Mouse (Mus musculus) embryo, embryonic 11.5 days (tissue): Measurements from ENCODE around the gene Anp32b.

Source experiments
- DNase-seq: peaks from one replicate; pipeline ENCODE4 v3.0.0-alpha.2; 2012; ENCODE audit warnings: low read depth, low spot score

Anp32b gene

DNA sequence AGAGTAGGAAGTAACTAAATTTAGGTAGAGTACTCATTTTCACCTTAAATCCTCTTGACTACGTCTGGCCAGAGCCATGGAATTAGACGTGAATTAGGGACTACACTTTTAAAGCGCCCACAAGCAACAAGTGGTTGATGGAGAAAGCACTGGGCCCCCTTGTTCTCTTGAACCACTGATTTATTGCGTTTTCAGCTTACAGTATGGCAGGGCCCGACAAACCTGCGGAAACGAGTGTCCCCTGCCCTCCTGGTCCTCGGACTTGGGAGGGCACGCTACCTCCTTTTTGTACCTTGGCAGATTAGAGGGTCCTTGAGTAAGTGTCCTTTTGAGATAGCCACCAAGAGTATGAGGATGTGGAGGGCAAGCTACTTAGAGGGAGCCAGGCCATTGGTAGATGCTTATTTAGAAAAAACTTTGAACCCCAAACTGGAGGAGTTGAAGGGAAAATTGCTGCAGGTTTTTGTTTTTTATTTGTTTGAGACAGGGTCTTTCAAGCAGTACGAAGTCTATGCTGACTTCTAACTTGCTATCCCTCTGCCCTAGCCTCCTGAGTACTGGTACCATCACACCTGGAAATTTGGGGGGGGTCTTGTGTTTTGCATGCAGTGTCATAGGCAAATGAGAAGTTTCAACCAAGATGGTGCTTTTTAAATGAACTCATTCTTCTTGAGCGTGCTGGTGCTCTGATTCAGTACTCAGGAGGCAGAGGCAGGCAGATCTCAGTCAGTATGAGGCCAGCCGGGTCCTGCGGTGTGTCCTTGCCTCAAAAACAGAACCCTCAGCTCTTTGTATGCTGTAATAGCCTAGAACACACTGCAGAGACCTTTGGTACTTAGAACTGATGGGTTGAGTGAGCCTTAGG is 2.4 kb downstream of the Anp32b start:
- DNase-seq, result no peak

DNA sequence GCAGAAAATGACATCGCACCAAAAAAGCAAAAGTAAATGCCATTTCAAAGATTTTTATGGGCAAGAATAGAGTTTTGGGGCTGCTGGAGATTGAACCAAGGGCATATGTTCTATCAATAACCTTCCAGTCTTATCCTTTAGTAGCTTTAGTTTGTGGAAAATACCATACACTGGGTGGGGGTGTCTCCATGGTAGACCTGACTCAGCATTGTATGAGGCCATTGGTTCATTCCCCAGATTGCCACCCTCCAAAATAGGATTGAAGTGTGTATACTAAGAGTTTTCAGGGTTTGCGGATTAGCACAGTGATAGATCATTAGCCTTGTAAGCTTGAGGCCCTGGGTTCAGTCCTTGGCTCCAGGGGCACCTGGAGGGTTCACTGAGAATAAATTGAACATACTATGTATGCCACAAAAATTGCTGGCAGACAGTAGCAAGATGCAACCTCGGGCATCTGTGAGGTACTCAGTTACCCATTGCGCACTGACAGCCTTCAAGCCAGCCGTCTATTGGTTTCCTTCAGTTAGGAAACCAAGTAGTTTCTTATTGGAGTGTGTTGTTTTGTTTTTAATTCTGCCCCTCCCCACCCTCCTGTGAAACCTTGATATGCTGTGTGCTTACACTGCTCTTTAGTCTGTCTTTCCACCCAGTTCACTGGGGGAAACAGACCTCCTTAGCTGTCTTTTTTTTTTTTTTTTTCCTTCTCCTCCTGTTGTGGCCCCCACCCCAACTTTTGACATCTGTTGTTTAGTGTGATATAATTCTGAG is 3.6 kb downstream of the Anp32b start:
- DNase-seq, result no peak

- DNase-seq, result no peak
Observed at GRCm38 (mm10) chr4:46456762-46457161, 6.1 kb downstream of the Anp32b start.

DNA sequence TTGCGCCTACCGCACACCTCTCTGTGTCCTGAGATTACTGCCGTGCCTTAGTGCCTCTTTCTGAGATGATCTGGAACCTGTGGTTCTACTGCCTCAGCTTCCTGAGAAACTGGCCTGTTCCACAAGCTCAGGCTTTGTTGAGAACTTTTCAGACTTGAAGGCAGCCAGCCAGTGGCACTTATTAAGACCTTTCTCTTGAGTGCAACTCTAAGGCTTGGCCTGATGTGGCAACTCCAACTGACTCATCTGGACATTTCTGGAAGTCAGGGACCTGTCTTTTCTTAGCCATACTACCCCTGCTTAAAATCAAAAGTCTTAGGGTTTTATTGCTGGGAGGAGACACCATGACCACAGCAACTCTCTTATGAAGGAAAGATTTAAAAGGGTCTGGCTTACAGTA is 6.5 kb downstream of the Anp32b start:
- no peak for DNase-seq

- DNase-seq, result no peak
Observed at GRCm38 (mm10) chr4:46458411-46458810, 7.7 kb downstream of the Anp32b start.

GRCm38 (mm10) chr4:46463130-46463830 is 12.6 kb downstream of the Anp32b start:
- DNase-seq, result peak; percentile 24

GRCm38 (mm10) chr4:46465740-46466139 is 15.0 kb downstream of the Anp32b start:
- DNase-seq, result no peak

GRCm38 (mm10) chr4:46475101-46475500 is 24.4 kb downstream of the Anp32b start:
- DNase-seq, result no peak

GRCm38 (mm10) chr4:46479081-46479480 is 28.4 kb downstream of the Anp32b start:
- DNase-seq, result no peak

- no peak for DNase-seq
Observed at GRCm38 (mm10) chr4:46485696-46486417, 35.2 kb downstream of the Anp32b start.

DNA sequence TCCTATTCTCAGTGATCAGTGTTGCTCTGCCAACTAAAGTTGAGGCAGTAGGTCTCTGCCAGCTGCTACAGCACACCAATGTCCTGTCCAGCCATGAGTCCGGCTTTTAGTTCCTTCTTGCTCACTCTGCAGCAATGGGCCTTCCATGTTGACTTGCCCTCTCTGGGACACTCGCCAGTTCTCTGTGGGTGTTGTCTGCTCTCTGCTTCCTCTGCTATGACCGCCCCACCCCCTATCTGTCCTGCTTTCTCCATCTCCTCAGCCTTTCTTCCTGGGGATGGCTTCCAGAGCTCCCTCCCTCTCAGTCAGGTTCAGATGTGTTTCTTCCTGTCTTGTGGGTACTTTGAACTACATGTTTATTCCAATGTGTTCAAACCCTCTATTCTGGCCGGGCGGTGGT is 36.6 kb downstream of the Anp32b start:
- no peak for DNase-seq

DNA sequence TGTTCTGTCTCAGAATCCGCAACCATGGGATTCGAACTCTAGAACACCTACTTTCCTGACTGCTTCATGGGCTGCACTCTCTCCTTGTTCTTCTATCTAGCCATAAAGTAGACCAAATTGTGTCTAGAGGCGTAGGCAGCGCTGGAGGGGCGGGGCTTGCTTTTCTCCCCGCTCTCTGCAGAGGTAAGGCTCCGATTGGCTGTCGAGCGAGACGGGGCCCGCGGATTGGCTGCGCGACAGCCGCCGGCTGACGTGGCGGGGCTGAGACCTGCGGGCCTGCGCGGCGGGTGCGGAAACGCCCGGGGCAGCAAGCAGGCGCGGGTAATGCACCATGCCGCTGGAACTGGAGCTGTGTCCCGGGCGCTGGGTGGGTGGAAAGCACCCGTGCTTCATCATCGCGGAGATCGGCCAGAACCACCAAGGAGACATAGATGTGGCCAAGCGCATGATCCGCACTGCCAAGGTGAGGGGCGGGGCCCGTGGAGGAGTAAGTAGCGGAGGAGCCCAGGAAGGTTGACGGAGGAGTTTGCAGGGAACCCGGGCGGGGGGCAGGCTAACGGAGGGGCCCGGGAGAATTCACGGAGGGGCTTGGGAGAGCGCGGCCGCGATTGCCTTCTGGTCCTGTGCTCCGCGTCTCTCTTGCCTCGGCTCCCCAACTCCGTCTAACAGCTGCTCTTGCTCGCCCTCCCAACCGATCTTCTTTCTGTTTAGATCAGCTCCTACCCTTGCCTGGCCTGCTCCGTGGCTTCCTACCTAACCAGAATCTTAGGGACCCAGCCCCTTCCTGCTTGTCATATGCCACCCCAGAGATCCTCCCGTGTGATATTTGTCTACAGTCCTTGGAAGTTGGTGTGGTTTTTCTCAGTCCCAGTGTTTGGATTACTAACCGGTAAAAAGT is 38.6 kb downstream of the Anp32b start, which contains the start of gene Nans:
Nans (plus strand) TSS at position 221 of the 898 bp plus-strand sequence.
- DNase-seq, result peak; percentile 90

DNA sequence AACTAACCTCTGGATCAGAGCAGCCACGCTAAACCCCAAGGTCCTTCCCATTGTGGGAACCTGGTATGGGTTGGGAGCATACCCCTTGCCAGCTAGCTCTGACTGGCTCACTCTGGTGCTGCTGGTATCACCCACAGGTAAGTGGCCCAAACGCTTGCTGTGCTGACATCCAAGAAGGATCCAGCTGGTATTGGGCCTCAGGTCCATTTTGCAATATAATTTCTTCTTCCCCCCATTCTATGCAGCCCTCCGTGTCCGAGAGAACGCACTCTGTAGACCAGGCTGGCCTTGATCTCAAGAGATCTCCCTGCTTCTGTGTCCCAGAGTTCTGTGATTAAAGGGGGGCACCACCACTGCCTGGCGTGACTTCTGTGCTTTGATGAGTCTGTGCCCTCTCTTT is 42.4 kb downstream of the Anp32b start:
- DNase-seq, result no peak

GRCm38 (mm10) chr4:46495543-46495942 is 44.8 kb downstream of the Anp32b start:
- no peak for DNase-seq

- DNase-seq, result peak; percentile 55
Observed at GRCm38 (mm10) chr4:46497286-46497892, 46.7 kb downstream of the Anp32b start.

- DNase-seq, result no peak
Observed at GRCm38 (mm10) chr4:46498511-46498910, 47.8 kb downstream of the Anp32b start.

DNA sequence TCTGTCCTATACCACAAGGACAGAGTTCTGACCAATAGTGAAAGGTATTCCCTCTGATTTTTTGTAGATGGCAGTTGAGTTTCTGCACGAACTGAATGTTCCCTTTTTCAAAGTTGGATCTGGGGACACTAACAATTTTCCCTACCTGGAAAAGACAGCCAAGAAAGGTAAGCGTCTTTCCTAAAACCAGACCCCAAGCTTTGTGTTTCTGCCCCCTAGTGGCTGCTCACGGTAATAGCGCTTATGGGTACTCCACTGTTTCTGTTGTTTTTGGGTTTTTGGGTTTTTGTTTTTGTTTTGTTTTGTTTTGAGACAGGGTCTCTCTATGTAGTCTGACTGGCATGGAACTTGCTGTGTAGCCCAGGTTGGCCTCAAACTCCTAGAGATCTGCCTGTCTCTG is 48.3 kb downstream of the Anp32b start:
- DNase-seq, result no peak

- no peak for DNase-seq
Observed at GRCm38 (mm10) chr4:46502606-46503502, 52.2 kb downstream of the Anp32b start.

GRCm38 (mm10) chr4:46503881-46504280 is 53.2 kb downstream of the Anp32b start:
- no peak for DNase-seq
